ENCODE assay signal across 9 mouse cellular contexts in genomic region chr10:77971709-77972553, GRCm38 (mm10). TPM values are rescaled to one million over a fixed set of nuclear protein-coding genes. Genes with fewer than 3 reads are reported as not detected.
DNase-seq lines count a peak whose midpoint lies in the region; ATAC-seq and TF ChIP-seq lines count a peak whose summit lies in the region.
"Had no signal": no experiment of that assay in that cellular context is flagged by ENCODE, and none has a peak within 500 bp of the region (broad histone marks: within the 10 kb centered on the region; RNA-seq: fewer than 3 reads in every experiment).

No protein-coding gene starts in this region.

- 0 out of 2 replicates have a peak, but pooled peaks have one; percentile 11 for TF ChIP-seq CTCF in olfactory bulb, adult 2 months (IDR thresholded peaks at IDR 0.05; ENCODE audit: insufficient read depth, low read depth, low read length)

- H3K4me2 ChIP-seq in liver, embryonic 12.5 days: no peak overlapping the region
- H3K4me2 ChIP-seq: limb, embryonic 13.5 days had no signal

- peak; percentile 67 for DNase-seq in CD4-positive, CD25-positive, alpha-beta regulatory T cell, adult 2 months (ENCODE audit: low read depth, low spot score)
- DNase-seq in liver (peak; percentile 53), MN1 (ENCODE audit: low spot score) (no peak)
- peak; percentile 48 for DNase-seq in c-Kit-positive CD71-positive TER-119-positive erythroid progenitor cells, embryonic 14.5 days (ENCODE audit: low spot score)
- DNase-seq in heart, postnatal 25 days (ENCODE audit: low spot score): no peak

- no peak overlapping the region for H3K4me3 ChIP-seq in liver, embryonic 12.5 days
- H3K4me3 ChIP-seq in olfactory bulb, adult 2 months (ENCODE audit: insufficient read depth, low read depth, low read length): no peak overlapping the region
- H3K4me3 ChIP-seq: limb, embryonic 13.5 days had no signal

- TF ChIP-seq POLR2A in olfactory bulb, adult 2 months (IDR thresholded peaks at IDR 0.05; ENCODE audit: insufficient read depth, low read depth, low read length): no peak

- 42% methylated on average over 17 of the region's 17 CpGs for WGBS in liver, embryonic 12.5 days (ENCODE audit: insufficient replicate concordance)
- WGBS in olfactory bulb, adult 2 months: 62% methylated on average over 17 of the region's 17 CpGs

- no peak overlapping the region for H3K27ac ChIP-seq in liver, embryonic 12.5 days
- H3K27ac ChIP-seq in olfactory bulb, adult 2 months (ENCODE audit: insufficient read depth, low read depth, low read length): no peak overlapping the region
- H3K27ac ChIP-seq: limb, embryonic 13.5 days had no signal

- no peak for ATAC-seq in CD4-positive, CD25-positive, alpha-beta regulatory T cell, adult 4 months
- no peak for ATAC-seq in liver, embryonic 12.5 days

- intact Hi-C loops in heart, postnatal 25 days (cut with DNase I): no loop called here

- no peaks in the 10 kb centered on the region for H3K36me3 ChIP-seq in liver, embryonic 12.5 days
- H3K36me3 ChIP-seq: limb, embryonic 13.5 days had no signal

- H3K27me3 ChIP-seq in liver, embryonic 12.5 days (replicated peaks): peaks cover 46% of the 10 kb centered on the region

- no peak overlapping the region for H3K9ac ChIP-seq in liver, embryonic 12.5 days
- H3K9ac ChIP-seq: limb, embryonic 13.5 days had no signal

- peaks cover 24% of the 10 kb centered on the region for H3K4me1 ChIP-seq in liver, embryonic 12.5 days
- peaks cover 10% of the 10 kb centered on the region; the same call in 1 of the 2 replicates for H3K4me1 ChIP-seq in olfactory bulb, adult 2 months (ENCODE audit: control insufficient read depth, insufficient read depth, low read length)

- no peaks in the 10 kb centered on the region for H3K9me3 ChIP-seq in liver, embryonic 12.5 days (replicated peaks)
- H3K9me3 ChIP-seq: limb, embryonic 13.5 days had no signal

RNA-seq across cellular contexts. Expression of gene Trpm2, which starts 1.6 kb away (rescaled TPM):
- 1 to 10 TPM in 1 of 2 experiments, not detected in 1; 1.2 TPM for polyA plus RNA-seq in CD4-positive, CD25-positive, alpha-beta regulatory T cell, adult 4 months (2017; shearing (Covaris generic))
- polyA plus RNA-seq in liver, embryonic 12.5 days (2016; fragmentation: Nextera tagmentation; extraction: Ambion mirVana): 1.1 and 1.2 TPM in 2 replicates
- polyA plus RNA-seq in olfactory bulb, adult 2 months (2012; ENCODE audit: insufficient read depth, insufficient read length, low replicate concordance, missing spikeins): not detected in 2 replicates
- under 1 TPM; 0.55 to 0.56 TPM for total RNA-seq in heart, postnatal 25 days (2021)

RNA-seq across cellular contexts. Expression of gene 1810043G02Rik, which starts 6.4 kb away (rescaled TPM):
- polyA plus RNA-seq in CD4-positive, CD25-positive, alpha-beta regulatory T cell, adult 4 months (2017; shearing (Covaris generic)): 10 to 100 TPM in 1 of 2 experiments, 1 to 10 TPM in 1; 5.4 to 13.8 TPM
- polyA plus RNA-seq in liver, embryonic 12.5 days (2016; fragmentation: Nextera tagmentation; extraction: Ambion mirVana): 6.7 and 6.9 TPM in 2 replicates
- polyA plus RNA-seq in olfactory bulb, adult 2 months (2012; ENCODE audit: insufficient read depth, insufficient read length, low replicate concordance, missing spikeins): not detected in 2 replicates
- total RNA-seq in heart, postnatal 25 days (2021): 10 to 100 TPM in 1 of 2 experiments, 1 to 10 TPM in 1; 9.7 to 11.1 TPM

RNA-seq across cellular contexts. Expression of gene Pfkl, which starts 38.0 kb away (rescaled TPM):
- polyA plus RNA-seq in CD4-positive, CD25-positive, alpha-beta regulatory T cell, adult 4 months (2017; shearing (Covaris generic)): 100 to 1,000 TPM in 1 of 2 experiments, 10 to 100 TPM in 1; 60.6 to 118 TPM
- polyA plus RNA-seq in liver, embryonic 12.5 days (2016; fragmentation: Nextera tagmentation; extraction: Ambion mirVana): 152 and 157 TPM in 2 replicates
- polyA plus RNA-seq in olfactory bulb, adult 2 months (2012; ENCODE audit: insufficient read depth, insufficient read length, low replicate concordance, missing spikeins): not detected in 2 replicates
- total RNA-seq in heart, postnatal 25 days (2021): 100 to 1,000 TPM; 106 to 115 TPM

Comparison
In these comparisons a context has a peak if more than half of its experiments do, and no peak if none do; other contexts are left out.
1. DNase-seq: peak in CD4-positive, CD25-positive, alpha-beta regulatory T cell, adult 2 months (single experiment), liver (single experiment) and c-Kit-positive CD71-positive TER-119-positive erythroid progenitor cells, embryonic 14.5 days (single experiment); none in MN1 (single experiment) and heart, postnatal 25 days (single experiment).